Mouse (Mus musculus) kidney, adult 18-20 months (tissue): Measurements from ENCODE around the gene Insr.
"Not testable (repeated sequence)": the region's sequence is repeated elsewhere in the genome, so short reads cannot be mapped to it uniquely, and the experiment has no call there.

Experiments used
- DNase-seq: peaks from one replicate; pipeline ENCODE4 v3.0.0; 2021

Insr gene

GRCm38 (mm10) chr8:3278934-3279720, at the start of gene Insr:
Insr (minus strand) TSS chr8:3279617.
- peak; percentile 96 for DNase-seq

DNA sequence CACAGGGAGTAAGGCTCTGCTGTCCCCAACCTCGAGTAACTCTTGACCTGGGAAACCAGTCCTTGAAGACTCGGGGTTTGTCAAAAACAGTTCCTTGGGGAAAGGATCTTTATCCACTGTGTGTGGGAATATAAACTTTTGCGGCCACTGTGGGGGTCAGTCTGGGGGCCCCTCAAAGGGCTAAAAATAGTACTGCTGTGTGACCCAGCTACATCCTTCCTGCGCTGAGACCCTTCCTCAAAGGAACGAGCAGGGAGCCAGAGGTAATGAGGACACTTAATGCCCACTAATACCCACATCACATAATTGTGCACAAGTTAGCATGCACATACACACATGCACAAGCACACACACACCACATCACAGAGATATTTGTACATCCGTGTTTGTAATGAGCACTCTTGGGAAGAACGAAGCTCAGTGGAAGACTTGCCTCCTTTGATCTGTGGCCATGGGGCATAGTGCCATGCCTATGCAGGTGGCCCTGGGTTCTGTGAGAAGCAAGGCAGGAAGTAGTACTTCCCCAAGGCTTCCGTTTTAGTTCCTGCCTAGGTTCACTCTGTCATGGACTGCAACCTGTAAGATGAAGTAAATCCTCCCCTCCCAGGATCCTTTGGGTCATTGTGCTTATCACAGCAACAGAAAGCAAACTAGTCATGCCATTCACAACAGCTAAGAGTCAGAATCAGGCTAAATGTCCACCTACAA, 48.3 kb upstream of the Insr start:
- DNase-seq, result no peak

DNA sequence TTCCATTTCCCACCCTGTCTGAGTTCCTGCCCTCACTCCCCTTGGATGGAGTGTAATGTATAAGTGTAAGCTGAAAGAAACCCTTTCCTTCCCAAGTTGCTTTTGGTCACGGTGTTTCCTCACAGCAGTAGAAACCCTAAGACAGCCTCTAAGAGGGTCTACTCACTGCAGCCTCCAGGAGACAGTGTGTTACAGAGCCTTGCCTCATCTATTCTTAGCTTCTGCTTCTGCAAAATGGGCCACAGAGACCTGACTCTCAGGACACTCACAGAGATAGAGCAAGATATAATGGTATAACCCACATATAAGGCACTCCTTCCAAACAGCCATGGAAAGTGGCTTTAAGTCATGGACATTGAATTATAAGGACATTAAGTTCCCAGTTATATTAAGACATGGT, 47.6 kb upstream of the Insr start:
- DNase-seq, result no peak

DNA sequence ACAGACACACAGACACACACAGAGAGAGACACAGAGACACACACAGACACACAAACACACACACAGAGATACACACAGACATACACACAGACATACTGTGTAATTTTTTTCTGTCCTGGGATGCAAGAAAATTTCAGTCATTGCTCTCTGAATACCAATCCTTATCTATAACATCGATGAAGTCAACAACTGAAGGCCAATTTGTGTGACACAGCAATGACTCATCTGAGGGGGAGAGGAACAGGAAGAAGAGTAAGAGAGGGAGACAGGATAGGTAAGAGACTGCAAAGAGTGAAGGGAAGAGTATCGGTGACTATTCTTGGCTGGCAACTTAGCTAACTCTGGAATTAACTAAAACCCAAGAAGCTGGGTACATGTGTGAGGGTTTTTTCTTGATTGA, 44.8 kb upstream of the Insr start:
- no peak for DNase-seq

DNA sequence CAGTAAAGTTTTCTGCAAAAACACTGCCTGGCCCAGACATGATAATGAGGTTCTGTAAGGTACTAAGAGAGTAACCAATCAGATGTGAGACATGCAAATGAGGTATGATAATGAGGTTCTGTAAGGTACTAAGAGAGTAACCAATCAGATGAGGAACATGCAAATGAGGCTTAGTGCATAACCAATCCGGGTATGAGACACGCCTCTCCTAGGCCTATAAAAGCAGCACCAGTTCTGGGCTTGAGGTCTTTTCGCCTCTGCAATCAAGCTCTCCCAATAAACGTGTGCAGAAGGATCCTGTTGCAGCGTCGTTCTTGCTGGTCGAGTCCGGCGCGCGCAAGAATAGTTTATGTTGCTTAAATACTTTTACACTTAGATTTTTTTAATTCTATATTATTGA, 39.9 kb upstream of the Insr start:
- DNase-seq, result not testable (repeated sequence)

- DNase-seq, result no peak
Measured at GRCm38 (mm10) chr8:3316585-3316984, 37.2 kb upstream of the Insr start.

DNA sequence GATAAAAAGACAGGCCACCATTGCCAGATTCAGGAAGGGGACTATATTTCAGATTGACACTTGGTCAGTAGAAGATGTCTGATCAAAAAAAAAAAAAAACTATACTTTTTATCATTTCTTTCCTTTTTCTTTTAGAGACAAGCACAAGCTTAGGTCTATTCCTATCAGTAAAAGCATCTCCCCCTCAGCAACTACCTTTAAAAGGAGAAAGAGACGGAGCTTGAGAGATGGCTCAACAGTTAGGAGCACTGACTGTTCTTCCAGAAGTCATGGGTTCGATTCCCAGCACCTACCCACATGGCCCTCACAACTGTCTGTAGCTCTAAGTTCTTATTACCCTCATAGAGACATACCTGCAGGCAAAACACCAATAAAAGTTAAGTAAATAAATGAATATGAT, 34.9 kb upstream of the Insr start:
- DNase-seq, result no peak

- no peak for DNase-seq
Measured at GRCm38 (mm10) chr8:3313843-3314242, 34.4 kb upstream of the Insr start.

GRCm38 (mm10) chr8:3313417-3313816, 34.0 kb upstream of the Insr start:
- DNase-seq, result not testable (repeated sequence)

GRCm38 (mm10) chr8:3311482-3311881, 32.1 kb upstream of the Insr start:
- DNase-seq, result no peak

GRCm38 (mm10) chr8:3309636-3310035, 30.2 kb upstream of the Insr start:
- no peak for DNase-seq

- DNase-seq, result not testable (repeated sequence)
Measured at GRCm38 (mm10) chr8:3308205-3308800, 28.9 kb upstream of the Insr start.

GRCm38 (mm10) chr8:3302131-3302530, 22.7 kb upstream of the Insr start:
- DNase-seq, result no peak

GRCm38 (mm10) chr8:3299322-3299721, 19.9 kb upstream of the Insr start:
- no peak for DNase-seq

- DNase-seq, result no peak
Measured at GRCm38 (mm10) chr8:3285824-3286223, 6.4 kb upstream of the Insr start.

DNA sequence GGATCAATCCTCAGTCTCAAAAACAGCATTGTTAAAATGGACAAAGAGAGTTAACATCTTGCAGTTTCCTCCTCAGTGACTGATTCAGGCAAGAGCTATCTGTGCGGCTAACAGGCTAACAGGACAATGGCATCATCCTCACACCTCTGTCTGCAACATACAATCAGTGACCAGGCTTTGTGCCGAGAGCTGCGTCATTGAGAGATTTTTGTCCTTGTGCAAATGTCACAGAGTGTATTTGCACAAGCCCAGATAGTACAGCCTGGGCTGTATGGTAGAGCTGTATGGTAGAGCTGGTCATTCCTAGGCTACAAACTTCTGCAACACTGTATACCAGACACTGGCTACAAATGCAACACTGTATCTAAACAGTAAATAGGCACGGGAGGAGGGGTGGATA, 5.2 kb upstream of the Insr start:
- DNase-seq, result no peak

GRCm38 (mm10) chr8:3281296-3281695, 1.9 kb upstream of the Insr start:
- no peak for DNase-seq

DNA sequence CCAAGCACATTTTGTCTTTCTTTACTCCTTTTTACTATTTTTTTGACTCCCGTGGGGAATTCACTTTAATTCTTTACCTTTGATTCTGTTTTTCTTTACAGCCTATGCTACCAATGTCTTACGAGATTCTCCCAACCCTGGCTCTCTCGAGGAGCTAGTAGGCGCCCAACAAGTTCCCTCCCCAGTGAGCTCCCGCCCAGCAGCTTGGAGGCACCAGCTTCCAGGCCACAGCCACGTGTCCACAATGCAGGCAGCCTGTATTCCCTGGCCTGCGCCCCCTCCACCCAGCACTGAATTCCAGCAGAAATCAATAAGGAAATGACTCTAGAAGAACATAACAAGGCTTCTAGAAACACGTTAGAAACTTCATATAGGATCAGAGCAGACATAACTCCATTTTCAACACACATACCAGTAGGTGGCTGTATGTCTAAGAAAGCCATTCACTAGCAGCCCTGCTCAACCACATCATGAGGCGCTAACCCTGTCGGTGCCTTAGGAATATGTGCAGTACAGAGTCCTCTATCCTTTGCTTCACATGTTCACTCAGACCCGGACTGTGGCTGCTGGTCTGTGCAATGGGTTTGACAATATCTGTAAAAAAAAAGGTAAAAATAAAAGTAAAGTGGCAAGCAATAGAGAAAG, 971 bp upstream of the Insr start:
- no peak for DNase-seq

DNA sequence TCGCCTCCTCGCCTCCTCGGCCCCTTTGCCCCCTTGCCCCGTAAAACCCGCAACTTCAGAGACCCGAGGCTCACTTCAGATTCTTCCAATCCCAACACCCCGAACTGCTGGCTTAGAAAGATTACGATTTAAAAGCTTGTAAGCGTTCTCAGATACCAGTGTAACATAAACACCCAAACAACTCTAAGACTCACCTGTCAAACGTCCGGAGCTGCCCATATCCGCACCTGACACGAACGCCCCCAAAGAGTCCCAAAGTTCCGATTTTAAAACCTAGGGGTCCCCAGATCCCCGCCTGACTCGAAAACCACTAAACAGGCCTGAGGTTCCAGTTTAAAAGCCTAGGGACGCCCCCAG, 282 bp upstream of the Insr start:
- DNase-seq, result no peak

DNA sequence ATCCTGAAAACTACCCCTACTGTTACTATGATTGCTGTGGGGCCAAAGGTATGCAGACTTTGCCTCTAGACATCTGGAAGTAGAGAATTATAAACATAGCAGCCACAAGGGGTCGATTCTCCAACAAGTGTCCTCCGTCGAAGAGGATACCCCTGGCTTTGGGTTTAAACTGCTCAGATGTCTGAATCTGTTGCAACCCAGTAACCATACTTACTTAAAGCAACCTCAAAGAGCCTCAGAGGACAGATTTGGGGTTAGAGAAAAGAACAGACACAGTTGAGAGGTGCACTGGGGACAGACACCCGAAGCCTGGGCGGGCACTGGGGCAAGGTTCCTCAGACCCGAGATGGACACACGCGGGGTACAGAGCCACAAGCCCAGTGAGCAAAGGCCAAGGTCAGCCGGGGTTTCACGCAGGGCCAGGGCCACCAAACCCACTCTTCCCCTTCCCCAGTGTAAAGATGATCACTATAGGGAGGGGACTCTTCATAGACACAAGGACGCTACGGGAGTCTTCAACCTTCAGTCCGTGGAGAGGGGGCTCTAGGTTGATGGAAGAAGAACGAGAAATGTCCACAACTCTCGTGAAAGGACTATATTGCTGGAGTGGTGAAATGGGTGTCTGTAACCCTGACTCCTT, 1.1 kb downstream of the Insr start:
- peak; percentile 51 for DNase-seq

- no peak for DNase-seq
Measured at GRCm38 (mm10) chr8:3277266-3277665, 2.2 kb downstream of the Insr start.

DNA sequence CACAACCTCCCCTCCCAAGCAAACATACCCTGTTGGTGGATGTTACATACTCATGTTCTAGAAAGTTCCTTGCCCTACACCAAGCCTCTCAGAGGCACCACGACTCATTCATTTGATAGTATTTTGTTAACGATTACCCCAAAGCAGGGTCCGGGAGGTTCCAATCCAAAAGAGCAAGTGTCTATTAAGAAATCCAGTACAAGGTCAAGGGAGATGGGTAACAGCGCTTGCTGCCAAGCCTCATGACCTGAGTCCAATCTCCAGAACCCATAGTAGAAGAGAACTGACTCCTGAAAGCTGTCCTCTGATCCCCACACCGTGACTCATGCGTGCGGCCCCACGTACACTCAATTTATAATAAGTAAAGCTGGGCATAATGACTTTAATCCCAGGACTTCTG, 3.4 kb downstream of the Insr start:
- peak; percentile 66 for DNase-seq

- no peak for DNase-seq
Measured at GRCm38 (mm10) chr8:3275189-3275588, 4.2 kb downstream of the Insr start.
